Mouse (Mus musculus) right cerebral cortex, postnatal 25 days (tissue): Measurements from ENCODE around the gene Prl7d1.
"Not testable (repeated sequence)": the region's sequence is repeated elsewhere in the genome, so short reads cannot be mapped to it uniquely, and the experiment has no call there.

Source experiments
- DNase-seq: peaks from one replicate; pipeline ENCODE4 v3.0.0; 2022

Gene Prl7d1

DNA sequence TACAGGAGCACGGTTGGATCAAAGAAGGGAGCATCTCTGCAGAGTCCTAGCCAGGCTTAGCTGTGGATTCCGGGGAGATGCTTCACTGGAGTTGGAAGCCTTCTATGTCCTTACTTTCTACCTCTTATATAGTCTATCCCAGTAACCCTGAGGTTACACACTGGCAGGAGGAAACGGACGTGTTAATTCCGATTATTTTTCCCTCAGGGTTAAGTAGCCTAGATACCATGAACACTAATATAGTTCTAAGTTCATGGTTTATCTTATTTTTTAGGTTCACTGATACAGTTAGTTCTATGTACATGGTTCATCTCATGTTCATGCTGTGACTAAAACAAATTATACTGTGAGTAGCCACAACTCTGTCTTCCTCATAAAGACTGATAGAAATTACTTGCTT, at the start of gene Prl7d1:
Prl7d1 (minus strand) TSS at position 101 of the 400 bp plus-strand sequence.
- DNase-seq: no peak

GRCm38 (mm10) chr13:27734512-27735186, 18.1 kb upstream of the Prl7d1 start:
- DNase-seq: no peak

- DNase-seq: not testable (repeated sequence)
Observed at GRCm38 (mm10) chr13:27730286-27730959, 13.9 kb upstream of the Prl7d1 start.

DNA sequence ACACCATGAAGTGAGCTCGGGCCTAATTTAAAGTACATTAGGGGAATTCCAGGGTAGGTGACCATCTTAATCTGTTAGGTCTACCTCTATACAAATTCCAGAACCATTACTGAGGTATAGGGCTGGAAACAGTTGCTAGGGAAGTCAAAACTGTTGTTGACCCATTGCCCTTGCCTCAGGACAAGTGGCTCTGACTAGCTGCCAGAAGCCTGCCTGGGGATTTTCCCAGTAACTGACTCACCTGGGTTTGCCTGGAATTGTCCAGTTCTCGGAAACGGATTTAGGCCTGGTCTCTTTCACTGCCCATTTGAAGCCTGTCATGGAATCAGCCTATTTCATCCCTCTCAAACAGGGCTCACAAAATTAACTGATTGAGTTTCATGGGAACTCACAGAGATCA, 8.5 kb upstream of the Prl7d1 start:
- DNase-seq: not testable (repeated sequence)

- no peak for DNase-seq
Observed at GRCm38 (mm10) chr13:27706521-27706920, 10.0 kb downstream of the Prl7d1 start.

DNA sequence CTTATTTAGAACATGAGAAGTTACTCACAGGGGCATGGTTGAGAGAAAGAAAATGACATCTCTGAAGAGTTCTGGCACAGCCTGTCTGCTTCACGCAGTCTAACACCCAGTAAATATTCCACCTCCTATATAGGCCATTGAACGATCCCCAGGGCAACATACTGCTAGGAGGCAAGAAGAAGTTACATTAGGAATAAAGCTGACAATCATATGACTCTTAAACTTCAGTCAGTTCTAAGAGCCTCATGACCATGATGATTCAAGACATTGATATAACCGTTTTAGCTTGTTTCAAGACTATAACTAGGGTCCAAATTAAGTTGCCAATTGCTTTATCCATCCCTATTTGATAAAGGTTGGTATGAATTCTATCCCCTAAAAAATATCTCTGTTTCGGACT, 48.6 kb downstream of the Prl7d1 start, which contains the start of gene Prl7a2:
Prl7a2 (minus strand) TSS at position 101 of the 400 bp plus-strand sequence.
- DNase-seq: no peak

- DNase-seq: no peak
Observed at GRCm38 (mm10) chr13:27660747-27661146, 55.8 kb downstream of the Prl7d1 start.
